Mouse (Mus musculus) layer of hippocampus, adult 2 months (tissue): ENCODE data around the gene Syne2. TPM values are rescaled to one million over a fixed set of nuclear protein-coding genes. Genes with fewer than 3 reads are reported as not detected.
"Not testable (repeated sequence)": the region's sequence is repeated elsewhere in the genome, so short reads cannot be mapped to it uniquely, and the experiment has no call there.

ENCODE experiments used
- DNase-seq, 2 experiments: peaks; one replicate each; pipeline ENCODE4 v3.0.0; 2022; ENCODE audit warnings: low spot score in 2 of 2
- H3K27ac ChIP-seq: fragments of 200-600 bp; 2 replicates; pipeline ENCODE4 v1.8.1; 2022
- H3K4me3 ChIP-seq: fragments of 200-600 bp; 2 replicates; pipeline ENCODE4 v1.8.1; 2022; ENCODE audit warnings: mild to moderate bottlenecking
- CTCF ChIP-seq: fragments of 200-600 bp; conservative IDR thresholded peaks from 2 replicates; pipeline ENCODE4 v1.8.1; 2022; ENCODE audit warnings: antibody characterized with exemption, mild to moderate bottlenecking, moderate library complexity
- total RNA-seq, 2 experiments: library from RNA; stranded (reverse); gene quantifications; 2 replicates each; pipeline ENCODE4 v1.2.3; 2021

The Syne2 gene
- total RNA-seq, 2 experiments from 2014 or later, result 25.2 to 26.8 TPM

- 0 out of 2 replicates have a peak overlapping the region, but pooled peaks have one; percentile 5 for H3K27ac ChIP-seq
- no peak for TF ChIP-seq CTCF
- no peak overlapping the region for H3K4me3 ChIP-seq
Observed at GRCm38 (mm10) chr12:76095117-76096035, 277.4 kb downstream of the Syne2 start.

GRCm38 (mm10) chr12:76102621-76103020 lies 284.7 kb downstream of the Syne2 start:
- H3K4me3 ChIP-seq, result no peak overlapping the region
- H3K27ac ChIP-seq, result no peak overlapping the region
- TF ChIP-seq CTCF, result no peak
- peak; percentile 28 for DNase-seq

More at GRCm38 (mm10) chr12:76095117-76096035, 277.4 kb downstream of the Syne2 start:
- DNase-seq, result no peak

- DNase-seq, result no peak
- H3K27ac ChIP-seq, result no peak overlapping the region
- TF ChIP-seq CTCF, result no peak
- no peak overlapping the region for H3K4me3 ChIP-seq
Observed at GRCm38 (mm10) chr12:76104596-76105351, 286.8 kb downstream of the Syne2 start.

- DNase-seq, result no peak
- no peak for TF ChIP-seq CTCF
- H3K4me3 ChIP-seq, result no peak overlapping the region
- no peak overlapping the region for H3K27ac ChIP-seq
Observed at GRCm38 (mm10) chr12:76109646-76110405, 291.9 kb downstream of the Syne2 start.

- no peak overlapping the region for H3K27ac ChIP-seq
- no peak for DNase-seq
- H3K4me3 ChIP-seq, result no peak overlapping the region
- TF ChIP-seq CTCF, result no peak
Observed at GRCm38 (mm10) chr12:76111046-76111445, 293.1 kb downstream of the Syne2 start.

- Histone ChIP-seq H3K4me3 (no peak overlapping the region), H3K27ac (no peak overlapping the region)
- no peak for TF ChIP-seq CTCF
- DNase-seq, result no peak
Observed at GRCm38 (mm10) chr12:76116577-76116976, 298.6 kb downstream of the Syne2 start.

- no peak overlapping the region for H3K4me3 ChIP-seq
- DNase-seq, result no peak
- no peak for TF ChIP-seq CTCF
- no peak overlapping the region for H3K27ac ChIP-seq
Observed at GRCm38 (mm10) chr12:76117632-76118153, 299.8 kb downstream of the Syne2 start.

- no peak for DNase-seq
- no peak for TF ChIP-seq CTCF
- no peak overlapping the region for H3K4me3 ChIP-seq
- no peak overlapping the region for H3K27ac ChIP-seq
Observed at GRCm38 (mm10) chr12:76123223-76123622, 305.3 kb downstream of the Syne2 start.

GRCm38 (mm10) chr12:76128306-76128705 lies 310.4 kb downstream of the Syne2 start:
- no peak for DNase-seq
- no peak for TF ChIP-seq CTCF
- Histone ChIP-seq H3K4me3 (no peak overlapping the region), H3K27ac (no peak overlapping the region)

GRCm38 (mm10) chr12:76128831-76129230 lies 310.9 kb downstream of the Syne2 start:
- Histone ChIP-seq H3K4me3 (no peak overlapping the region), H3K27ac (no peak overlapping the region)
- DNase-seq, result no peak
- TF ChIP-seq CTCF, result no peak

GRCm38 (mm10) chr12:76130281-76130680 lies 312.3 kb downstream of the Syne2 start:
- Histone ChIP-seq H3K27ac (no peak overlapping the region), H3K4me3 (no peak overlapping the region)
- DNase-seq, result no peak
- TF ChIP-seq CTCF, result peak; percentile 72

- no peak for TF ChIP-seq CTCF
- no peak overlapping the region for H3K27ac ChIP-seq
- H3K4me3 ChIP-seq, result no peak overlapping the region
- DNase-seq, result no peak
Observed at GRCm38 (mm10) chr12:76130891-76131290, 313.0 kb downstream of the Syne2 start.

GRCm38 (mm10) chr12:76132591-76132990 lies 314.7 kb downstream of the Syne2 start:
- no peak for DNase-seq
- no peak for TF ChIP-seq CTCF
- Histone ChIP-seq H3K4me3 (no peak overlapping the region), H3K27ac (no peak overlapping the region)

GRCm38 (mm10) chr12:76133081-76133480 lies 315.1 kb downstream of the Syne2 start:
- not testable (repeated sequence) for H3K27ac ChIP-seq, DNase-seq, H3K4me3 ChIP-seq
